Mouse (Mus musculus) testis, adult 2 months (tissue): ENCODE measurements around the gene Gstm1. TPM values are rescaled to one million over a fixed set of nuclear protein-coding genes. Genes with fewer than 3 reads are reported as not detected.
A peak's percentile ranks its signal among the peaks of the same experiment; 100 is the strongest.

Source experiments
- H3K27ac ChIP-seq: fragments of 200-500 bp; 2 replicates; pipeline ENCODE4 v1.5.1; 2012; ENCODE audit warnings: low read depth, low read length; ENCODE audit not compliant: control insufficient read depth, insufficient read depth
- H3K27me3 ChIP-seq: fragments of 200-500 bp; 2 replicates; pipeline ENCODE4 v1.6.1; 2012; ENCODE audit warnings: mild to moderate bottlenecking, low read length, moderate library complexity; ENCODE audit not compliant: control insufficient read depth, insufficient read depth
- H3K36me3 ChIP-seq: fragments of 200-500 bp; 2 replicates; pipeline ENCODE4 v1.6.1; 2012; ENCODE audit warnings: mild to moderate bottlenecking, low read length; ENCODE audit not compliant: control insufficient read depth, insufficient read depth
- H3K4me1 ChIP-seq: fragments of 200-500 bp; 2 replicates; pipeline ENCODE4 v1.6.1; 2012; ENCODE audit warnings: low read length; ENCODE audit not compliant: control insufficient read depth, insufficient read depth
- H3K4me3 ChIP-seq: fragments of 200-500 bp; 2 replicates; pipeline ENCODE4 v1.5.1; 2012; ENCODE audit warnings: low read depth, mild to moderate bottlenecking, low read length, moderate library complexity, mixed read lengths; ENCODE audit not compliant: control insufficient read depth
- CTCF ChIP-seq: fragments of 200-500 bp; IDR thresholded peaks from 2 replicates; pipeline ENCODE4 v1.5.1; 2012; ENCODE audit warnings: low read depth, mild to moderate bottlenecking, inconsistent platforms, low read length, moderate library complexity; ENCODE audit not compliant: control insufficient read depth, insufficient read depth, insufficient replicate concordance
- POLR2A ChIP-seq: fragments of 200-500 bp; IDR thresholded peaks from 2 replicates; pipeline ENCODE4 v1.6.1; 2012; ENCODE audit warnings: low read depth, mild to moderate bottlenecking, inconsistent platforms, low read length, moderate library complexity; ENCODE audit not compliant: control insufficient read depth
- polyA plus RNA-seq: library from polyadenylated mRNA; depleted of rRNA; stranded (reverse); fragments of >200 nt; gene quantifications from 2 replicates; pipeline ENCODE4 v1.2.3, GENCODE M21; 2012

Gstm1 gene
- polyA plus RNA-seq, 1 experiment, result 702 TPM

DNA sequence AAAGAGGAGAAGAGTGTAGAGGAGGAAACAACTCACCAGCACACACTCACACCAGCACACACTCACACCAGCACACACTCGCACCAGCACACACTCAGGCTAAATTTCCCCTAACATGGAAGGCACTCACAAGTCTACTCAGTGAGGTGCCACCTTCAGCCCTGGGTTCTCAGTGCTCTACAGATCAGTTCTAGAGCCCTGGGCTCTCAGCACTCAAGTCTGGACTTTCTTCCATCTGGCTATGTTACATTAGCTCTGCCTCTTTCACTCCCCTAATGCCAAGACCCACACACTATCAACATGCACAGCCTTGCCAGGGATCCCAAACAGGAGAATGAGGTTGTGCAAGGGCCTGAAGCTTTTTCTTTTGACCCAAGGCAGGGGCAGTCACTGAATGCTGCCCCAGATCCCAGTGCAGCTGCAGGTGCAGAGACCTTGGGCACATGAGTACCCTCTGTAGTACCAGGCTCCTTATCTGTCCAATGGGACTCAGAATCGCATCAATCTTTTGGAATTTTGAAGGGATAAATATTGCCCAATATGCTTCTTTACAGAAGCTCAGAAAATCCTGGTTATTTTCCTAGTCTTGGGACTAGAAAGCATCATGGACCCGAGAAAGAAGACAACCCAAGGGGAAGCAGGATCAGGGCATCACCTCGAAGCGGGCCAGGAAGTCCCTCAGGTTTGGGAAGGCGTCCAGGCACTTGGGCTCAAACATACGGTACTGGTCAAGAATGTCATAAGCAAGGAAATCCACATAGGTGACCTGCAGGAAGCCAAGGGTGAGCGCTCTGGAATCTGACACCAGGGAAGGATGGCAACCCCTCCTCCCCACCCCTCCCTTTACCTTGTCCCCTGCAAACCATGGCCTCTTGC, 3.4 kb downstream of the Gstm1 start:
- peak overlapping the region; percentile 35 for H3K4me3 ChIP-seq
- H3K36me3 ChIP-seq, result no peaks in the 10 kb centered on the region
- peaks cover 8% of the 10 kb centered on the region for H3K4me1 ChIP-seq
- no peak for TF ChIP-seq CTCF
- 0 out of 2 replicates have a peak, but pooled peaks have one; percentile 20 for TF ChIP-seq POLR2A
- H3K27ac ChIP-seq, result peak overlapping the region; percentile 88
- H3K27me3 ChIP-seq, result no peaks in the 10 kb centered on the region

DNA sequence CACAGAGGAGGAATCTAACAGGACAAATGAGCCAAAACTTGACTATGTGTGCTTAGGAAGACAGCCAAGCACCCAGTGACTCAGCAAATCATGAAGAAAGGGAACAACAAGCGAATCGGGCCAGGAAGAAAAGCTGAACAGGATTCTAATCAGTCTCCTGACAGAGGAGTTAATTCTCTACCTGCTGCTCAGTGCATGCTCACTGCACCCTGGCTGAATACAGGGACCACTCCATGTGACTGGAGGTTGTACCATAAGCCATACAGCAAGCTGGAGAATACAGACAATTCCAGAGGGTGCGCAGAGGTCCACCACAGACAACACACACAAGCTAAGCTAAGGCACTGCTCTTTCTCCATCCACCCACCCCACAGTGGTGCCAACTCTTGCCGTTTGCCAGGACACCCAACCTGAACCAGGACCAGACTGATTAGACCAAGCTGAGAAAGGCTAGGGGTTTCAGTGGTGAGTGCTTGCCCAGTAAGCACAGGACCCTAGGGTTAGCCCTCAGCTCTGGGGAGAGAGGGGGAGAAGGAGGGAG, 4.4 kb downstream of the Gstm1 start:
- TF ChIP-seq CTCF, result no peak
- no peak for TF ChIP-seq POLR2A
- Histone ChIP-seq H3K4me3 (peak overlapping the region; percentile 35), H3K36me3 (no peaks in the 10 kb centered on the region), H3K27ac (peak overlapping the region; percentile 88), H3K27me3 (no peaks in the 10 kb centered on the region), H3K4me1 (peaks cover 5% of the 10 kb centered on the region)

DNA sequence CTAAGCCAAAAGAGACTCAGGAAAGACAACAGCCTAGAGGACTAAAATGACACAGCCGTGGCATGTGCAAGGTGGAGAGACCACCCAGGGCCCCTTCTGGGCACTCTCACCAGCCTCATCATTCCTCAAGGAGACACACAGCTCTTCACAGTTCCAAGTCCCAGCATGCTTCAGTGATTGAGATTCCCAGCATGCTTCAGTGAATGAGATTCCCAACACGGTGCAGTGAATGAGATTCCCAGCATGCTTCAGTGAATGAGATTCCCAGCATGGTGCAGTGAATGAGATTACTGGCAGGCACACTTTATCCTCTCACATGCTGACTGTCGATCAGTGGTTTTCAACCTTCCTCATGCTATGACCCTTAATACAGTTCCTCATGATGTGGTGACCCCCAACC, 6.2 kb downstream of the Gstm1 start:
- Histone ChIP-seq H3K4me1 (no peaks in the 10 kb centered on the region; the same call in 1 of the 2 replicates), H3K27ac (peak overlapping the region; percentile 53; the same call in 1 of the 2 replicates), H3K36me3 (no peaks in the 10 kb centered on the region), H3K27me3 (no peaks in the 10 kb centered on the region), H3K4me3 (no peak overlapping the region)
- TF ChIP-seq CTCF, result no peak
- no peak for TF ChIP-seq POLR2A

DNA sequence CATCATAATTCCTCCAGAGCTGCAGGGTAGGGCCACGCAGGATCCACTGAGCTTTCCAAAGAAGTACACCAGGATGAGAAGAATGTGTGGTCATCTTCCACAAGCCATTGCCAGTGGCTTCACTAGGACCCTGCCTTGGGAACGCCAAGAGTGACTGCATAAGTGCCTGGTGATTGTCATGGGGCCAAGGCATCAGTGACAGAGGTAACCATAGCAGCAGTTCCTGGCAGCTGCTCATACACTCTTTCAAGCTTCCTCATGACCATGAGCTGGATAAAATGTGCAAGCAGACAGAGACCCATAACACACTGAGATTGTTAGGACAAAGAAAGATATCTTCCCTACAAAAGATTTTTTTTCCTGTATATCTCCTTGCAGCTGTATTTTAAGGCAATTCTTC, 7.5 kb downstream of the Gstm1 start:
- Histone ChIP-seq H3K4me3 (no peak overlapping the region), H3K4me1 (no peaks in the 10 kb centered on the region; the same call in 1 of the 2 replicates), H3K36me3 (no peaks in the 10 kb centered on the region), H3K27ac (no peak overlapping the region), H3K27me3 (no peaks in the 10 kb centered on the region)
- no peak for TF ChIP-seq POLR2A
- TF ChIP-seq CTCF, result no peak

DNA sequence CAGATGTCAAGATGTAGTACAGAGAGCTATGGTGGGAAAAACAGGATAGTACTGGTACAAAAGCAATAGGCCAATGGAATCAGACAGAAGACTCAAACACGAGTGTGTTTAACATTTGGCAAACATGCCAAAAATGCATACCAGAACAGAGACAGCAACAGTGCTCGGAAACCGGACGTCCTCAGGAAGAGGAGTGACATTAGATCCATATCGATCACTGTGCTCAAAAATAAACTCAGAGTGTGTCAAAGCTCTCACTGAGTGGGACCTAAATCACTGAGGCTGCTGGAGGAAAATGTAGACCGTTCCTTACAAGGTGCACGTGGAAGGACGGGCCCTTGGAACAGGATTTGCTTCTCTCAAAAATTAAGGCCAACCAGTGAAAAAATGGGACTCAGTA, 15.8 kb downstream of the Gstm1 start:
- no peak for TF ChIP-seq CTCF
- TF ChIP-seq POLR2A, result no peak
- no peak overlapping the region; the same call in 1 of the 2 replicates for H3K27ac ChIP-seq

DNA sequence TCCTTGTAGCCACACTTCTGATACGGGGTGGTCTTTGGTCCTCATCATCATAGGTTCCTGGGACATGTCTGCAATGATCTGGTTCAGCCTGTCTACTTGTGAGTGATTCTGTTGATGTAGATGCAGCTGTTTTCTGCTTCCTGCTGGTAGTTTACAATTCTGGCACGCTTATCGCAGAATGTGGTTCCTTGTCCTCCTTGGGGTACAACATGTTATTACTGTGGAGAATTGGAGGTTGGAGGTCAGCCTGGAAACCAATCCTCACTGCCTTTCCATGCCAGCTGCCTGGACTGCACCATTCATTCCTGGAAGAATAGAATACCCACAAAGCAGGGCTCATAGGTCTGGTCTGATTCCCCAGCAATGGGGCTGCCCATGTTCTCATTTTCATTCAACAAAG, 18.3 kb downstream of the Gstm1 start:
- Histone ChIP-seq H3K4me1 (no peaks in the 10 kb centered on the region; the same call in 1 of the 2 replicates), H3K4me3 (no peak overlapping the region), H3K27me3 (no peaks in the 10 kb centered on the region), H3K36me3 (no peaks in the 10 kb centered on the region), H3K27ac (peak overlapping the region; percentile 84)
- no peak for TF ChIP-seq POLR2A
- TF ChIP-seq CTCF, result no peak

More for the DNA sequence above, 15.8 kb downstream of the Gstm1 start:
- Histone ChIP-seq H3K4me1 (no peaks in the 10 kb centered on the region; the same call in 1 of the 2 replicates), H3K4me3 (no peak overlapping the region), H3K36me3 (no peaks in the 10 kb centered on the region), H3K27me3 (no peaks in the 10 kb centered on the region)

DNA sequence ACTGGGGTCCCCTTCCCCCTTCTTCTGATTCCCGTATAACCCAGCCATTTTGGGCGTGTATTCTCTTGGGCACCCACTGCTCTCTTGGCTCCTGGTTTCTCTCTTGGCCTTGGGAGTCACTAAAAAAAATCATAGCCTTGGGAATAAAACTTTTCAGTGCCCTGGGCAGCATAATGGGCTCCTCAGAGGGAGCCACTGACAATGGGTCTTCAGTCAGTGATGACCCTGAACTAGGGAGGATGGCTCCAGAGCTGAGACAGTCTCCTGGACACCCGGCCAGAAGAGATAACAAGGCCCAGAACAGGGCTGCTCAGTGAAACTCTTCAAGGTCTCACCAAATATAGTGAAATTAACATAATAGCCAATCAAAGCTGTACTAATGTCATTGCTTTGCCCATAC, 19.2 kb downstream of the Gstm1 start:
- Histone ChIP-seq H3K4me1 (no peaks in the 10 kb centered on the region; the same call in 1 of the 2 replicates), H3K36me3 (no peaks in the 10 kb centered on the region), H3K27me3 (no peaks in the 10 kb centered on the region), H3K4me3 (no peak overlapping the region), H3K27ac (peak overlapping the region; percentile 74; the same call in 1 of the 2 replicates)
- TF ChIP-seq CTCF (no peak), POLR2A (no peak)
